Mouse (Mus musculus): ENCODE data around the gene Usp24.

Gene Usp24

DNA sequence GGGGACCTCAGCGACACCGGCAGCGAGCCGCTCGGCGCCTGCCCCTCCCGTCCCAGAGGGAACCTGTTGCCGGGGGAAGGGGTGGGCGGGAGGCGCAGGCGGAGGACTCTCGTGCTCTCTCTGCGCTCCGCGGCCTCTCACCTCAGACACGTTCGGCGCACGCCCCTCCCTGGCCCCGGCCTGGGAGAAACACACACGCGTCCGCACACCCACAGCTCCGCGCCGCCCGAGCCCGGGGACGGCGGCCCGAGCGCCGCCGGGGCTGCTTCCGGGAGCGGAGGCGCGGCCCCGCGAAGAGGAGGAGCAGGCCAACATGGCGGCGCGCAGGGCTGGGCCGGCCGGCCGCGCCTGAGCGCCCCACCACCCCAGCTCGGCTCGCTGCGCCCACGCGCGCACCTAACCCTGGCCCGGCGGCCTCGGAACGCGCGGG lies at the start of gene Usp24:
Gene Usp24, plus strand, starts transcription at position 293 of the 430 bp plus-strand sequence.
- peak; percentile 72 for DNase-seq (ENCODE audit: low spot score in 2 of 2)

DNA sequence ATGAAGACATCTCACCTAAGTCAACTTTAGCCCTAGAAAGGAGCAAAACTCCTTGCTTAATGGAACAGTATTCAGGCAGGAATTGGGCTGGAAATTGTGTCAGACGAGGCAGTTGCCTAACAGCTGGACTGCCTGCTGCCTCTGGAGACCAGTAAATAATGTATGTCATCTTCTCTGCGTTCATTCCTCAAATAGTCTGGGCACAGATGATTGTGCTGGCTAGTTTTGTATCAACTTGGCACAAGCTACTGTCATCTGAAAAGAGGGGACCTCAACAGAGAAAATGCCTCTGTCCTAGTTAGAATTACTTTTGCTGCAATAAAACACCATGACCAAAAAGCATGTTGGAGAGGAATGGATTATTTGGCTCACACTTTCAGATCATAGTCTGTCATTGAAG lies 39.1 kb upstream of the Usp24 start:
- DNase-seq (ENCODE audit: low spot score in 2 of 2) = peak in 1 of 2 experiments; percentile 30

DNA sequence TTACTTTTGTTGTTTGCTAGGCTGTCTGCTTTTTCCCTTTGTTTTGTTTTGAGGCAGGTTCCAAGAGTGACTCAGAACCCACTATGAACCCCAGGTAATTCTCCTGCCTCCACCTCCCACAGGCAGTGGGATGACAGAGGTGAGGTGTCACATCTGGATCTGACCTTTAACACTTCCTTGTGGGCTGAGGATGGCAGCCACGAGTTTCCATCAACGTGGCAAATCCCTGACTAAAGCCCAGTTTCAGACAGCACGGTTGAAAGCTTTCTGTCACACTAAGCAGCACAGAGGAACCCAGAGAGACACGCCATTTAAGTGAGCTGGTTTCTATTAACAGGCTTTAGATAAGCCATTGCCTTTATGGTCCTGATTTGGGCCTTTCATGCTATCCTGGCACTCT lies 36.8 kb upstream of the Usp24 start:
- no peak for DNase-seq (ENCODE audit: low spot score in 2 of 2)

GRCm38 (mm10) chr4:106281128-106281491 lies 34.9 kb upstream of the Usp24 start:
- DNase-seq (ENCODE audit: low spot score in 2 of 2) = no peak

GRCm38 (mm10) chr4:106281492-106282122 lies 34.4 kb upstream of the Usp24 start:
- peak; percentile 13 to 25 for DNase-seq (ENCODE audit: low spot score in 2 of 2)

DNA sequence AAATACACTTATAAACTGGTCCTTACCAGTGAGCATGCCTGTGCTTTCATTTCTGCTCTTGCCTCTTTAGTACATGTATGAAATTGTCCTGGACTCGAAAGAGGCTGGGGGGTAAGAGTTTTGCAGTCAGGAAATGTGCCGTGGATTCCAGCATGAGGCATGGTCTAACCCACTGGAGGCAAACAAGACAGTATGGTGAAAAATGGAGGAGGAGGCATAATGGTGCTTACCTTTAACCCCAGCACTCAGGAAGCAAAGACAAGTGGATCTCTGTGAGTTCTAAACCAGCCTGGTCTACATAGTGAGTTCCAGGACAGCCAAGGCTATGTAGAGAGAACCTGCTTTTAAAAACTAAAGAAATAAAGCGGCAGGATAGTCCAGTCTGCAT lies 33.9 kb upstream of the Usp24 start:
- no peak for DNase-seq (ENCODE audit: low spot score in 2 of 2)

GRCm38 (mm10) chr4:106286958-106287743 lies 28.9 kb upstream of the Usp24 start:
- DNase-seq (ENCODE audit: low spot score in 2 of 2) = no peak

DNA sequence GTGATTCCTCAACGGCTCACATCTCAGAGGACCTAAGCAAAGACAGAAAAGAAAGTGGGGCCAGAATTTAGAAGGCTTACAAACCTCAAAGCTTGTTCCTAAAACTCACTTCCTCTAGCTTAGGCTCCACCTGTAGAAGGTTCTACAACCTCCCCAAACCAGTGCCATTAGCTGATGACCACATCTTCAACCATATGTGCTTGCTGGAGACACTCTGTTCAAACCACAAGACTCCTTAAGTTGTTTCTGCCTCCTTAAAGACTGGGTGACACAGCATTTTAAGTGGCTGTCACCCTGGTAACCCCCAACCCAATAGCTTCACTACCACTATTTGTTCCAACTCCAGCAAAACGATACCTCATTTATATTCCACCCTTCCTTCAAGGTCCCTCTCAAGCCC lies 25.8 kb upstream of the Usp24 start:
- no peak for DNase-seq (ENCODE audit: low spot score in 2 of 2)

- DNase-seq (ENCODE audit: low spot score in 2 of 2) = no peak
These were observed 23.2 kb upstream of the Usp24 start for GRCm38 (mm10) chr4:106292823-106293222.

DNA sequence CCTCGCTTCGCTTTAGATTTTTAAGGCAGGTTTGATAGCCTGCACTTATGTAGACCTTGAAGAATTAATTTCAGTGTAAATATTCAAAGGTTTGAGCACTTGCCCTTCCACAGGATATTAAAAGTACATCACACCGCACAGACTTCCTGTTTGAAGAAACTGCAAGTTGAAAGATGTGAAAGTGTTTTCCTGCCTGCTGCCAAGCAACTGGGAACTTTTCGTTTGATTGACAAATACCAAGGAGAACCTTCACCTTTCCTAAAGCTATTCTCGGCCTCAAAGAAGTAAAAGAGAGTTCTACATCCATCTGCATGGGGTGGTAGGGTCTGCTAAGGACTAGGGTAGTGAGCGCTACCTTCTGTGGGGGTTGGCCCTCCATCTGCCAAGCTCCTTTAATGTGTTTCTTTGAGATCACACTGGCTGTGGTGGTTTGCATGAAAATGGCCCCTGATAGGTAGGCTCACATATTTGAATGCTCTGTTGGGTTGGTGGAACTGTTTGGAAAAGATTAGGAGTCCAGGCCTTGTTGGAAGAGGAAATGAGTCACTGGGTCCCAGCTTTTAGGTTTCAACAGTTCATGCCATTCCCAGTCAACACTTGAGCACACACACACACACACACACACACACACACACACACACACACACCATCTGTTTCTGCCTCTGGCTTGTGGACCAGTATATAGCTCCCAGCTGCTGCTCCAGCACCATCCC lies 22.5 kb upstream of the Usp24 start:
- DNase-seq (ENCODE audit: low spot score in 2 of 2) = no peak

GRCm38 (mm10) chr4:106295696-106296095 lies 20.3 kb upstream of the Usp24 start:
- DNase-seq (ENCODE audit: low spot score in 2 of 2) = no peak

- no peak for DNase-seq (ENCODE audit: low spot score in 2 of 2)
These were observed 19.5 kb upstream of the Usp24 start for GRCm38 (mm10) chr4:106296412-106297086.

DNA sequence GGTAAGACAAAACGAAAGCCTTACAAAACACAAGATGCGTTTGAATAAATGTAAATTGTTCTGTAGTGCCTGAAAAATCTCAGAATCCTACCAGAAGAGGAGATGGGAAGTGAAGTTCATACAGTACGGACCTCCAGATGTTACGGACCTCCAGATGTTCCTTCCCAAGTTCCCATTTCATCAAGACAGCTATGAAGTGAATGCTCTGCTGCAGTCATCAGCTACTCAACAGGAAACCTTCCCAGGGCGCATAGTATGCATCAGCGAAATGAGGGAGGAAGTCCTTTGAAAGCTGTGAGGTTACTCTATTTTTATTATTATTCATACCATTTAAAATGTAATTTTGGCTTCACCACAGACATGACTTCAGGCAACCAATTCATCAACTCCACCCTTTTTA lies 14.7 kb upstream of the Usp24 start:
- no peak for DNase-seq (ENCODE audit: low spot score in 2 of 2)

GRCm38 (mm10) chr4:106308090-106308489 lies 7.9 kb upstream of the Usp24 start:
- no peak for DNase-seq (ENCODE audit: low spot score in 2 of 2)

DNA sequence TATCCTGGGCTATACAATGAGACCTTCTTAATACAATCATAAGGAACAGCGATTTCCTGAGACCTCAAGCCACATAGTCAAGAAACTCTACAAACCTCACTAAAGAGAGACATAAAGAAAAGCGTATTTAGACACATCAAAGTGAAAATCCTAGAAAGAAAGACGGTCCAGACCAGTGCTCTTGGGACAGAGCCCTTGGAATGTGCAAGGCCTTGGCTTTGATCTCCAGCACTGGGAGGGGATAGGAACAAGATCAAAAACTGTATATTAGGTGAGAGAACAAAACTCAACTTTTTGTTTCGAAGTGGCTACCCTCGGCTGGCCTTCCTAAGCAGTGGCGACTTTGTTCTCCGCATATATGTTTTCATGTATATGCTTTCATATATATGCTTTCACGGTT lies 3.4 kb upstream of the Usp24 start:
- no peak for DNase-seq (ENCODE audit: low spot score in 2 of 2)

DNA sequence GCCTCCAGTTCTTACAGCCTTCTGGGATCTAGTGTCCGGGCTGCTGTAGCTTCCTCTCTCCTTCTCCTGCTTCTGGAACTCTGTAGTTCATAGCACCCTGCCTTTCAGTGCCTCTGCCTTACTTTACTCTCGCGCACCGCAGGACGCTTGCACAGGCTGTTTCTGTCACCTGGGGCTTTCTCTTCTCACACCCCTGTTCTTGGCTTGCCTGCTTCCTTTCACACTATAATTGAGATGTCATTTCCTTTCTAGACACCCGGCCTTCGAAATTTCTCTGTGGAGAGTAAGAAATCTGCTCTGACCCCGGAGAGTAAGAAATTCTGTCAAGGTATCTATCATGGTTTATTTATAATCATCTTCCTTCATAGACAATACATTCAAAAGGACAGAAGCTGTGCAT lies 2.9 kb upstream of the Usp24 start:
- no peak for DNase-seq (ENCODE audit: low spot score in 2 of 2)

DNA sequence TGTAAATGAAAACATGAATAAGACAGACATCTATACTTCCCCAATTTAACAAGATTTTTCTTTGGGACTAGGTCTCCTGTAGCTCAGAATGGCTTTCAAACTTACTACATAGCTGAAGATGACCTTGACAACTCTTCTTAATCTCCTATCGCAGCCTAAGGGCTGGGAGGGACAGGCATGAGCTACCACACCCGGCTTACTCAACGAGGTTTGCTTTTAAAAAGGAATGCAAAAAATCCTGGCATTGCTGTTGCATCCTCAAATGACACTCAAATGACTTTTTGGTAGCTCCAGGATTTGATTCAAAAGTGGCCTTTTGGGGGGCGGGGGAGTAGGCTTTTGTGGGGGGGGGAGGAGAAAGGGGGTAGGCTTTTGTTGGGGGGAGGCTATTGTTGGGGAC lies 2.1 kb upstream of the Usp24 start:
- no peak for DNase-seq (ENCODE audit: low spot score in 2 of 2)

DNA sequence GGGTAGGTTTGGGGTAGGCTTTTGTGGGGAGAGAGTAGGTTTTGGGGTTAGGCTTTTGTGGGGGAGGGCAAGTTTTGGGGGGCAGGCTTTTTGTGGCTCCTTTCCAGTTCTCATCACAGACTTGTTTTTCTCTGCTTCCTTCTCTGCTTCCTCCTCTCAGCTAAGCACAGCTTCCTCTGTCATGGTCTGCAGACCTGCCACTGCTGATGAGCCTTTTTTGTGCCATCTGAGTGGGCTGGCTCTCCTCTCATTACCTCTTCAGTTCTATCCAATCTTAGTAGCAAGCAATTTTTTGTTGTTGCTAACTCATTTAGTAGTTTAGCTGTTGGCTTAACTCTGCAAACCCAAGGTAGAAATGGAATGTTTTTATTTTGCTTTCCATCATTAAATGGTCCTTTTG lies 1.7 kb upstream of the Usp24 start:
- no peak for DNase-seq (ENCODE audit: low spot score in 2 of 2)

- DNase-seq (ENCODE audit: low spot score in 2 of 2) = peak in 1 of 2 experiments; percentile 37
These were observed 552 bp downstream of the Usp24 start for GRCm38 (mm10) chr4:106316351-106317178.

DNA sequence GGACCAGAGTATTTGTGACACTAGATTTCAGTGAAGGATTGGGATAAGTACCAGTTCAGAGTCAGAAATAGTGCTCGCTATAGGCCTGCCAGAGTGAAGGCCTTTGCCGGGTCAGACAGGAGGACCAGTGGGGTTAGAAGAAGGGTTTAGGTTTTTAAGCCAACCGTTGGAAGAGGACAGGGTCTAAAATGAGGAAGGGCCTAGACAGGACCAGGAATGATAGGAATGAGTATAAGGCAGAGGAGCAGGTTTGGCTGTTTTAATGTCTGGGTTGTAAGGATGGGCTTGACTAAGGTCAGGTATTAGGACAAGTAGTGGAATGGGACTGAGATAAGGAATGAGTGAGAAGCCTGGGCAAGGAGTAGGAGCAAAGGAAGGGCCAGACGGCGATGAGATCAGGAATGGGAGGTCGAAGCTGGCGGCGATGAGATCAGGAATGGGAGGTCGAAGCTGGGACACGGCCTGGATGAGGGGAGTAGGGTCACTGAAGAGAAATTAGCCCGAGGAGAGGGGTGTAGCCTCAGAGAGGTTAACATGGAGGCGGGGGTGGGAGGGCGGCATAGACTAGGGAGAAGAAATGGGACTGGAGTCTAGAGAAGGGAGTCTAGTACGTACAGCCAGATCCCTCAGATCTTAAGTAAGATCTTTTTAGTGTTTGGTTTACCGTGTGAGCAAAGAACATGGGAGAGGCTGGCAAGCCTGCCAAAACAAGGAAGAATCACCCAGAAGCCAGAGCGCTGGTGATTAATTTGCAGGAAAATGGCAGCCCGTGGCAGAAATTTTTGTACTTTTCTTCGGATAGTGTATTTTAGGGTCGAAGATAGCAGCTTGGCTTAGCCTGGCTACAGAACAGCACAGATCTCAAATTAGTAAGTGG lies 1.4 kb downstream of the Usp24 start:
- peak; percentile 13 to 39 for DNase-seq (ENCODE audit: low spot score in 2 of 2)

Measured in urinary bladder, postnatal 36 days (tissue).